20 mouse cellular contexts compared by ENCODE assay signal in genomic region chr17:29118057-29118456, GRCm38 (mm10). TPM values are rescaled to one million over a fixed set of nuclear protein-coding genes. Genes with fewer than 3 reads are reported as not detected.
A peak's percentile ranks its signal among the peaks of the same experiment; 100 is the strongest.
DNase-seq lines count a peak whose midpoint lies in the region; ATAC-seq and TF ChIP-seq lines count a peak whose summit lies in the region.
"Had no signal": no experiment of that assay in that cellular context is flagged by ENCODE, and none has a peak within 500 bp of the region (broad histone marks: within the 10 kb centered on the region; RNA-seq: fewer than 3 reads in every experiment).

No protein-coding gene starts in this region.

- WGBS in limb, embryonic 13.5 days = 14% methylated on average over 5 of the region's 5 CpGs
- WGBS in midbrain, postnatal 0 days = 66% methylated on average over 5 of the region's 5 CpGs

- H3K27ac ChIP-seq in limb, embryonic 13.5 days = no peak overlapping the region
- H3K27ac ChIP-seq in midbrain, postnatal 0 days (ENCODE audit: low read depth, low read length) = no peak overlapping the region
- H3K27ac ChIP-seq: gastrocnemius, adult 2 months; hindbrain, embryonic 13.5 days; midbrain, embryonic 13.5 days; neural tube, embryonic 12.5 days; stomach, embryonic 15.5 days had no signal

- TF ChIP-seq CTCF in midbrain, postnatal 0 days (IDR thresholded peaks at IDR 0.05) = no peak

- H3K4me1 ChIP-seq in limb, embryonic 13.5 days = peaks cover 10% of the 10 kb centered on the region; the same call in 1 of the 2 replicates
- no peaks in the 10 kb centered on the region for H3K4me1 ChIP-seq in midbrain, postnatal 0 days (ENCODE audit: insufficient read depth, low read length)
- H3K4me1 ChIP-seq: hindbrain, embryonic 13.5 days; midbrain, embryonic 13.5 days; neural tube, embryonic 12.5 days had no signal

- H3K4me3 ChIP-seq in limb, embryonic 13.5 days = no peak overlapping the region
- no peak overlapping the region for H3K4me3 ChIP-seq in midbrain, postnatal 0 days (ENCODE audit: low read depth, low read length)
- H3K4me3 ChIP-seq: gastrocnemius, adult 2 months; hindbrain, embryonic 13.5 days; midbrain, embryonic 13.5 days; neural tube, embryonic 12.5 days; stomach, embryonic 15.5 days had no signal

- no peaks in the 10 kb centered on the region for H3K9me3 ChIP-seq in limb, embryonic 13.5 days
- no peaks in the 10 kb centered on the region for H3K9me3 ChIP-seq in midbrain, postnatal 0 days (ENCODE audit: low read length)
- H3K9me3 ChIP-seq: hindbrain, embryonic 13.5 days; midbrain, embryonic 13.5 days; neural tube, embryonic 12.5 days; stomach, embryonic 15.5 days had no signal

- H3K36me3 ChIP-seq in limb, embryonic 13.5 days = no peaks in the 10 kb centered on the region
- H3K36me3 ChIP-seq in midbrain, postnatal 0 days (ENCODE audit: insufficient read depth, low read length) = no peaks in the 10 kb centered on the region
- H3K36me3 ChIP-seq: hindbrain, embryonic 13.5 days; midbrain, embryonic 13.5 days; neural tube, embryonic 12.5 days; stomach, embryonic 15.5 days had no signal

- DNase-seq in embryo, embryonic 10 days (ENCODE audit: low spot score) = peak; percentile 57
- no peak for DNase-seq in embryo, embryonic 9.5 days (ENCODE audit: extremely low spot score)
- DNase-seq in urinary bladder, postnatal 14 days (ENCODE audit: low spot score) = peak; percentile 1
- no peak for DNase-seq in urinary bladder, postnatal 10 days (ENCODE audit: low spot score)
- no peak for DNase-seq in lung, postnatal 14 days
- no peak for DNase-seq in midbrain, postnatal 0 days (ENCODE audit: low spot score)
- DNase-seq in lung, postnatal 36 days = no peak
- DNase-seq: cerebellum, postnatal 14 days; gastrocnemius, adult 2 months; kidney, adult 11 months; left cerebral cortex, postnatal 4 days; liver, postnatal 0 days; lung, postnatal 4 days had no signal

- ATAC-seq in limb, embryonic 13.5 days (ENCODE audit: low FRiP score, low read depth) = peak; percentile 81
- no peak for ATAC-seq in midbrain, postnatal 0 days (ENCODE audit: low FRiP score)
- ATAC-seq: activated CD4-positive, CD25-positive, alpha-beta regulatory T cell, adult 4 months; forebrain, embryonic 14.5 days; liver, postnatal 0 days; midbrain, embryonic 13.5 days had no signal

- no peak overlapping the region for H3K4me2 ChIP-seq in limb, embryonic 13.5 days (replicated peaks)
- H3K4me2 ChIP-seq in midbrain, postnatal 0 days (ENCODE audit: low read depth, low read length, poor library complexity, severe bottlenecking) = no peak overlapping the region
- H3K4me2 ChIP-seq: hindbrain, embryonic 13.5 days; midbrain, embryonic 13.5 days; neural tube, embryonic 12.5 days; stomach, embryonic 15.5 days had no signal

- H3K9ac ChIP-seq in limb, embryonic 13.5 days = no peak overlapping the region
- no peak overlapping the region for H3K9ac ChIP-seq in midbrain, postnatal 0 days (replicated peaks; ENCODE audit: low read length, poor library complexity, severe bottlenecking)
- H3K9ac ChIP-seq: hindbrain, embryonic 13.5 days; liver, postnatal 0 days; midbrain, embryonic 13.5 days; neural tube, embryonic 12.5 days; stomach, embryonic 15.5 days had no signal

- H3K27me3 ChIP-seq in limb, embryonic 13.5 days = no peaks in the 10 kb centered on the region
- no peaks in the 10 kb centered on the region for H3K27me3 ChIP-seq in midbrain, postnatal 0 days (ENCODE audit: insufficient read depth, low read length)
- H3K27me3 ChIP-seq: hindbrain, embryonic 13.5 days; midbrain, embryonic 13.5 days; neural tube, embryonic 12.5 days; stomach, embryonic 15.5 days had no signal

RNA-seq across cellular contexts. Expression of gene Rab44, which starts 4.1 kb away (rescaled TPM):
- 0.34 and 0.80 TPM in 2 replicates for polyA plus RNA-seq in limb, embryonic 13.5 days (2015; fragmentation: Nextera tagmentation; extraction: Ambion mirVana)
- total RNA-seq in midbrain, postnatal 0 days (2014; rRNA removed) = not detected in 2 replicates
- not detected in 2 replicates for polyA plus RNA-seq in midbrain, postnatal 0 days (2015; fragmentation: Nextera tagmentation; extraction: Ambion mirVana)
- polyA plus RNA-seq: activated CD4-positive, CD25-positive, alpha-beta regulatory T cell, adult 4 months; forebrain, embryonic 14.5 days; midbrain, embryonic 13.5 days had no signal

RNA-seq across cellular contexts. Expression of gene Cdkn1a, which starts 27.3 kb away (rescaled TPM):
- polyA plus RNA-seq in limb, embryonic 13.5 days (2015; fragmentation: Nextera tagmentation; extraction: Ambion mirVana) = 91.0 and 92.1 TPM in 2 replicates
- total RNA-seq in midbrain, postnatal 0 days (2014; rRNA removed) = 44.4 and 57.7 TPM in 2 replicates
- polyA plus RNA-seq in midbrain, postnatal 0 days (2015; fragmentation: Nextera tagmentation; extraction: Ambion mirVana) = 220 and 237 TPM in 2 replicates

Comparison
In these comparisons a context has a peak if more than half of its experiments do, and no peak if none do; other contexts are left out.
1. DNase-seq: peak in embryo, embryonic 10 days (single experiment) and urinary bladder, postnatal 14 days (single experiment); none in embryo, embryonic 9.5 days (single experiment), urinary bladder, postnatal 10 days (single experiment), lung, postnatal 14 days (single experiment), midbrain, postnatal 0 days (single experiment) and lung, postnatal 36 days (single experiment).